Mouse (Mus musculus): ENCODE data around the gene Cyp1b1.

DNA sequence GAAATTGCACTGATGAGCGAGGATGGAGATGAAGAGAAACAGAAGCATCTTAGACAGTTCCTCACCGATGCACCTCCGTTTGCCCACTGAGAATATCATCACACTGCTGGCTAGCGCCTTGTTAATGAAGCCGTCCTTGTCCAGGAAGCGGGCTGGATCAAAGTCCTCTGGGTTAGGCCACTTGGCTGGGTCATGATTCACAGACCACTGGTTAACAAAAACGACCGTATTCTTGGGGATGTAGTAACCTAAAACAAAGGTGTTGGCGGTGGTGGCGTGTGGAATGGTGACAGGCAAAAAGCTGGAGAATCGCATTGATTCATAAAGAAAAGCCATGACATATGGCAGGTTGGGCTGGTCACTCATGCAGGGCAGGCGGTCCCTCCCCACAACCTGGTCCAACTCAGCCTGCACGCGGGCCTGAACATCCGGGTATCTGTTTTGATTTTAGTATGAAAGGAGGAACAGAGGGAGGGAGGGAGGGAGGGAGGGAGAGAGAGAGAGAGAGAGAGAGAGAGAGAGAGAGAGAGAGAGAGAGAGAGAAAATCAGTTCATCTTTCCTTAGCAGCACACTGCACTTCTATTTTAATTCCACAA is 4.5 kb downstream of the Cyp1b1 start:
- no peak for TF ChIP-seq HCFC1 (IDR thresholded peaks at IDR 0.05; ENCODE audit: borderline replicate concordance, insufficient read depth, low read length)
- TF ChIP-seq MAFK (IDR thresholded peaks at IDR 0.05; ENCODE audit: insufficient read depth, low read depth, low read length): no peak
- no peak for TF ChIP-seq CHD2 (IDR thresholded peaks at IDR 0.05; ENCODE audit: low read depth, low read length)
